Mouse (Mus musculus) CH12.LX (cell line): ENCODE data around the gene Hist2h4.

ENCODE experiments used
- CTCF ChIP-seq, 2 experiments: IDR thresholded peaks in 1 of 2; conservative IDR thresholded peaks in 1 of 2; 2 replicates each; pipeline ENCODE4 v1.5.1; 2011 to 2012; ENCODE audit warnings: low read depth in 2 of 2, low read length in 2 of 2, improper control_type of control experiment in 1 of 2, inconsistent platforms in 1 of 2, mild to moderate bottlenecking in 1 of 2, moderate library complexity in 1 of 2
- ELF1 ChIP-seq: IDR thresholded peaks from 2 replicates; pipeline ENCODE4 v1.6.1; 2014; ENCODE audit warnings: low read depth, mild to moderate bottlenecking, inconsistent platforms, low read length, improper control_type of control experiment
- HCFC1 ChIP-seq: IDR thresholded peaks from 2 replicates; pipeline ENCODE4 v1.6.1; 2012; ENCODE audit warnings: low read depth, mild to moderate bottlenecking, inconsistent platforms, low read length, improper control_type of control experiment
- MXI1 ChIP-seq: IDR thresholded peaks from 2 replicates; pipeline ENCODE4 v1.6.1; 2011; ENCODE audit warnings: mild to moderate bottlenecking, low read depth, low read length, improper control_type of control experiment
- UBTF ChIP-seq: IDR thresholded peaks from 2 replicates; pipeline ENCODE4 v1.6.1; 2012; ENCODE audit warnings: low read depth, mild to moderate bottlenecking, inconsistent platforms, low read length, improper control_type of control experiment, moderate library complexity
- USF1 ChIP-seq: IDR thresholded peaks from 2 replicates; pipeline ENCODE4 v1.6.1; 2014; ENCODE audit warnings: low read depth, mild to moderate bottlenecking, inconsistent platforms, low read length, improper control_type of control experiment

GRCm38 (mm10) chr3:96264404-96264949, 1.4 kb upstream of the Hist2h4 start:
- TF ChIP-seq MXI1 (peak; percentile 91), CTCF (conservative IDR thresholded peaks at IDR 0.05 in 1 of 2, IDR thresholded peaks at IDR 0.05 in 1 of 2; ENCODE audit: low read depth in 2 of 2, low read length in 2 of 2) (no peak), USF1 (no peak), ELF1 (no peak), HCFC1 (no peak), UBTF (no peak)
